Mouse (Mus musculus): ENCODE data around the gene Crtac1.

Crtac1 gene

GRCm38 (mm10) chr19:42429410-42429809 is 2.2 kb downstream of the Crtac1 start:
- peak; percentile 15 to 75 for DNase-seq (ENCODE audit: inconsistent age in 2 of 2, low spot score in 1 of 2)

- DNase-seq (ENCODE audit: inconsistent age in 2 of 2, low spot score in 1 of 2): no peak
These were observed 6.4 kb downstream of the Crtac1 start for GRCm38 (mm10) chr19:42425208-42425607.

DNA sequence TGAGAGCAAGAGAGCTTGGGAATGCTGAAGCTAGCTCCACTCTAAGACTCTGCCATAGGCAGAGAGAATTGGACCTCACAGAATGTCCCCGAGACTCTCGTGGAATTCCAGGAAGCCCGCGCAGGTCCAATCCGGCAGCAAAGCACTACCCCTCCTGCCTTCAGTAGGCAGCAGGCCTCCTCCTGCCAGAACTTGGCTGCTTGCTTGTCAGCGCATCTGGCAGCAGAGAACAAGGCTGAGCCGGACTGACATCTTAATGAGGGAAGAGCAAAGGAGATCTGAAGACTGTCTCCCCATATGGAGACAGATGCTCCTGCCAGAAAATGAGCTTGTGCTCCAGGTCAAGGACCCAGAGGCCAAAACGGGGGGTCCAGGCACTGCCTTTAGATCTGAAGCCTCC is 16.5 kb downstream of the Crtac1 start:
- DNase-seq (ENCODE audit: inconsistent age in 2 of 2, low spot score in 1 of 2): no peak

- no peak for DNase-seq (ENCODE audit: inconsistent age in 2 of 2, low spot score in 1 of 2)
These were observed 21.7 kb downstream of the Crtac1 start for GRCm38 (mm10) chr19:42409856-42410255.

DNA sequence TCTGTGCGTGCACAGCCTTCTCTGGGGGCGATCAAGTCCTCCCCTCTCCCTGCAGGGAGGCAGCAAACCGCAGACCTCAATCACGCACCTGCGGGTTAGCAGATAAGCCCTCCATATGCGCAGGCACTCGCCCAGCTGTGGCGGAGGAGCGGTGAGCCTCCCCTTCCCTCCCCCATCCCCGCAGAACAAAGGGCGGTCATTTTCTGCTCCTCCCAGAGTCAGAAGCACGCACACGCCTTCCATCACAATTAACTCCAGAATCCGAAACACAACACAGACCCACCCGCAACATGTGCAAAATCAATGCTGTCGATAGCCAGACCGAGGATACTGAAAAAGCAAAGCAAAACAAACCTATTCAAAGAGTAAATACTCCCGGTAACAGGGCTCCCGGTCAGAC is 22.4 kb downstream of the Crtac1 start:
- DNase-seq (ENCODE audit: inconsistent age in 2 of 2, low spot score in 1 of 2): no peak

- no peak for DNase-seq (ENCODE audit: inconsistent age in 2 of 2, low spot score in 1 of 2)
These were observed 27.2 kb downstream of the Crtac1 start for GRCm38 (mm10) chr19:42404364-42404763.

- DNase-seq (ENCODE audit: inconsistent age in 2 of 2, low spot score in 1 of 2): no peak
These were observed 31.6 kb downstream of the Crtac1 start for GRCm38 (mm10) chr19:42399974-42400373.

DNA sequence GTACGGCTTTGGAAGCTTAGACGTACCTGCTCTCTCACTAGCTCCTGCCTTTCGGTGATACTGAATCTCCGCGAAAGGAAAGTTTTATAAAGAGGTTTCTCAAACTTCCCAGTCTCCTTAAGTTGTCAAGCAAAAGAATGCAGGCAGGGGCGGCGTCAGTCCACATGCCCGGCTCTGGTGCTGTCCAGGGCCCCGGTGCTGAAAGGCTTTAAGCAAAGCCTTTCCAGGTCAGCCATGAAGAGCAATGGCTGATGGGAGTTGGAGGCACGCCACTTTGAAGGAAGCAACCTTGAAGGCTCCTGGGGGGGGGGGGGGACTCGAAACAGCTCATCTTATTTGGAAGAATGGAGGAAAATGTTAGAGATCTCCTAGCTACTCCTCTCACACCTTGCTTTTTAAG is 34.3 kb downstream of the Crtac1 start:
- peak in 1 of 2 experiments; percentile 56 for DNase-seq (ENCODE audit: inconsistent age in 2 of 2, low spot score in 1 of 2)

GRCm38 (mm10) chr19:42394848-42395534 is 36.6 kb downstream of the Crtac1 start:
- no peak for DNase-seq (ENCODE audit: inconsistent age in 2 of 2, low spot score in 1 of 2)

- no peak for DNase-seq (ENCODE audit: inconsistent age in 2 of 2, low spot score in 1 of 2)
These were observed 37.7 kb downstream of the Crtac1 start for GRCm38 (mm10) chr19:42393920-42394319.

GRCm38 (mm10) chr19:42392094-42392493 is 39.5 kb downstream of the Crtac1 start:
- no peak for DNase-seq (ENCODE audit: inconsistent age in 2 of 2, low spot score in 1 of 2)

DNA sequence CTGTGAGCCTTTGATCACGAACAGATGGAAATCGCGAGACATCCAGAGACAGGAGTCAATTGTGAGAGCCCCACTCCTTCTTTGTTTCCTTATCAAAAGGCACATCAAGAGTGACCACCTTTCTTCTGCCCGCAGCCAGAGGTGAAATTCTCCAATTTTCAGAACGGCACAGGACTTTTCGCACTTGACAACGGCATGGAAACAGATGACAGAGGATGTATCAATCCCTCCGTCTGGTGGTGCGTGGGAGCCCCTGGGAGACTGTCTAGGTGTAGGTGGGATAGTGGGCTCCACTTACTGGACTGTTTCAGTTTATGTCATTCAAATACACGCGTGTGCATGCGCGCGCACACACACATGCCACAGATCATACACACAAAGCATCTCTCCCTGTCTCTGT is 42.0 kb downstream of the Crtac1 start:
- DNase-seq (ENCODE audit: inconsistent age in 2 of 2, low spot score in 1 of 2): no peak

DNA sequence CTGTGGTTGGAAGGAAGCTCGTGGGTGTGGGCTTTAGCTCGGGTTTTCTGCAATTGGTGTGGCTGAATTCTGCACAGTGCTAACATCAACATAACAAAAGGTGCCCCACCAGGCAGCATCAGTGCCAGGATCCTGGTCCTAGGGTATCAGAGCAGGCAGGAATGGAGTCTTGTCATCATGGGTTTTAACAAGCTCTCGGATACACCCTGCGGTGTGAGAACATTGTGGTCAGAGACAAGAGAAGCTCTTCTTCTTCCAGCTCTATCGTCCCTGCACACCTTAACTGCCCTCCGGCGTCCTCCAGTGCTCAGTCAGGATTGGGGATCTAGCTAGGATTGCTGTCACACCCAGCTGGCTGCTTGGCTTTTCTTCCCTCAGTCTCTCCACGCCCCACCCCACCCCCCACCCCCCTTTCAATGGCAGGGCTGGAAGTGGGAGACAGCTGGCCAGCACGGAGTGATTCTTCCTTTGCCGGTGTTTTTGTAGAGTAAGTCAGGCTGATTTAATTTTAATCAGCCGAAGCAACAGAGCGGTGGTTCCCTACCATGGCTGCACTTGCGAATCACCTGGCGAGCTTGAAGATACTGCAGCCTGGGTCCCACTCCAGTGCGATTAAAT is 46.5 kb downstream of the Crtac1 start:
- no peak for DNase-seq (ENCODE audit: inconsistent age in 2 of 2, low spot score in 1 of 2)

GRCm38 (mm10) chr19:42380981-42381373 is 50.6 kb downstream of the Crtac1 start:
- DNase-seq (ENCODE audit: inconsistent age in 2 of 2, low spot score in 1 of 2): no peak

GRCm38 (mm10) chr19:42380321-42380980 is 51.1 kb downstream of the Crtac1 start:
- DNase-seq (ENCODE audit: inconsistent age in 2 of 2, low spot score in 1 of 2): no peak

GRCm38 (mm10) chr19:42379798-42380197 is 51.8 kb downstream of the Crtac1 start:
- no peak for DNase-seq (ENCODE audit: inconsistent age in 2 of 2, low spot score in 1 of 2)

DNA sequence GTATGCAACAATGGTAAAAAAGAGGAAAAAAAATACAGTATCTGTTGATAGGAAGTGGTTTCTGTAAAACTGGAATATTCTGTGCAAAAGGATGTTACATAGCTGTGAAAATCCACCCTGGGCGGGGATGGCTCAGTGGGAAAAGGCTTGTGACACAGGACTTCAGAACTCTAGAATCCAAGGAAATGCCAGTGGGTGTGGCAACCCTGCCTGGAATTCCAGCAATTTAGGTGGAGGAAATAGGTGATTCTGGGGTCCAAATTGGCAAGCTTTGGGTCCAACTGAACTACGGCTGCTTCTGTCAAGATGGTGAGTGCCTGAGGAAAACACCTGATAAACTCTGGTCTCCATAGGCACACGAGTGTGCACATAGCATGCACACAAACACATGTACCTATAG is 54.4 kb downstream of the Crtac1 start:
- no peak for DNase-seq (ENCODE audit: inconsistent age in 2 of 2, low spot score in 1 of 2)

DNA sequence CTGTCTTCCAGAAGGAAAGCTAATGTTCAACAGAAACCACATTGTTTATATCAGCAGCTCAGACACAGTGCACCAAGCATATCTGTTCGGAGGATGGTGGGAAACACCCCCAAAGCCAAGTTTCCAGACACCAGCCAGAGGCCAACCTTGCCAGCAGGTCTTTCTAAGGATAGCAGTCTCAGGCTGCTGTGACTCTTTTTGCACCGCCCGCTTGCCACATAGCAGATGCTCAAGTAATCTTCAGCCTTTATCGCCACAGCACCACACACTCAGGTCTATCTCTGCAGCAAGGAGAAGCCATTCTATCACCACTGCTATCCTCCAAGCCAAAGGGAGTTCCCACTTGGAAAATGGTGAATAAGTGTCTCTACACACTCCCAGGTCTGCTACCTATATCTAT is 68.0 kb downstream of the Crtac1 start:
- no peak for DNase-seq (ENCODE audit: inconsistent age in 2 of 2, low spot score in 1 of 2)

DNA sequence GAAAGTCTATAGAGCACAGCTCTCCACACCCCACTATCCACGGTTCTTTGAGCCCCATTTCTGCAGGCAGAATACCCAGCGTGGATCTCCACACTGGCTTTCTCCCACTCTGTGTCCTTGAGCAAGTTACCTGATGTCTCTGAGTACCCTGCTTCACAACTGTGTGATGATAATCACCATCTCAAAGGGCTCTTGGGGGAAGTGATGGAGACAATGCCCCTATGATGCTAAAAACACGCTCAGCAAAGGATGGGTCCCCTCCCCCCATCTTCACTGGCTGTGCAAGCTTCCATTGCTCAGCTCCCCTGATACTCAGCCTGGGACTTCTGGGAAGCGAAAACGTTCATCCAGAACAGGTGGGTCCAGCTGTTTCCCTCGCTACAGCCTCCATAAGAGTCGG is 73.2 kb downstream of the Crtac1 start:
- DNase-seq (ENCODE audit: inconsistent age in 2 of 2, low spot score in 1 of 2): no peak

- DNase-seq (ENCODE audit: inconsistent age in 2 of 2, low spot score in 1 of 2): no peak
These were observed 74.7 kb downstream of the Crtac1 start for GRCm38 (mm10) chr19:42356854-42357253.

DNA sequence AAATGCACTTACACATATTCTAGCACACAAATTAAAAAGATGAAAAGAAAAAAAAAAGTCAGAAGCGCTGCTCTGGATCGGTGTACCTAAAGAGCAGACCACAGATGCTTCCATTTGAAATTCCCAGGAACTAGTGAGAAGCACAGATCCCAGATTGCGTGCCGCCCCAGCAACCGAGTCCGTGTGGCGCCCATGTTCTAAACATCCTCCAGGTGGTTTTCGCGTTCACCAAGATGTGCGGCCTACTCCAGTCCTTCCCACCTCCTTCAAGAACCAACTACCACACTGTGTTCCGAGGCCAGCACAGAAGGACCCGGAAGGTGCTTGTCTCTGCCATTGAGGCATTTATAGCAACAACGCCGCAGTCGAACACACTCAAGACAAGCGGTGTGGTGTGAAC is 76.1 kb downstream of the Crtac1 start:
- no peak for DNase-seq (ENCODE audit: inconsistent age in 2 of 2, low spot score in 1 of 2)

DNA sequence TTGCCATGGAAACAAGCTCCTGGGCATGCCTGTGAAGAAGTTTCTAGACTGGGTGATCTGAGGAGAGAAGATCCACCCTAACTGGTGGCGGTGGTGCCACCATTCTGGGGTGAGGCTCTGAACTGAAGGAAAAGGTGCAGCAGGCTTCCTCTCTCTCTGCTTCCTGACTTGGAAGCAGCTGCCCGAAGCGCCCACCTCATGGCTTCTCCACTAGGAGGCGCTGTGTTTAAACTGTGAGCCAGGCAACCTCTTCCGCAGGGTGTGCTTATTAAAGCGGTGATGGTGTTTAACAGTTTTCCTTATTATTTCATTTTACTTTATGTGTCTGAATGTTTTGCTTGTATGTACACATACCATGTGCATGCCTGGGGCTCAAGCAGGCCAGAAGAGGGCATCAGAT is 90.4 kb downstream of the Crtac1 start:
- DNase-seq (ENCODE audit: inconsistent age in 2 of 2, low spot score in 1 of 2): peak in 1 of 2 experiments; percentile 50

All from adrenal gland, adult (tissue).